Mouse (Mus musculus): ENCODE measurements around the gene Gm28372. TPM values are rescaled to one million over a fixed set of nuclear protein-coding genes. Genes with fewer than 3 reads are reported as not detected.
A peak's percentile ranks its signal among the peaks of the same experiment; 100 is the strongest.

Gene Gm28372
- polyA plus RNA-seq, 1 experiment from 2014 or later: not detected

DNA sequence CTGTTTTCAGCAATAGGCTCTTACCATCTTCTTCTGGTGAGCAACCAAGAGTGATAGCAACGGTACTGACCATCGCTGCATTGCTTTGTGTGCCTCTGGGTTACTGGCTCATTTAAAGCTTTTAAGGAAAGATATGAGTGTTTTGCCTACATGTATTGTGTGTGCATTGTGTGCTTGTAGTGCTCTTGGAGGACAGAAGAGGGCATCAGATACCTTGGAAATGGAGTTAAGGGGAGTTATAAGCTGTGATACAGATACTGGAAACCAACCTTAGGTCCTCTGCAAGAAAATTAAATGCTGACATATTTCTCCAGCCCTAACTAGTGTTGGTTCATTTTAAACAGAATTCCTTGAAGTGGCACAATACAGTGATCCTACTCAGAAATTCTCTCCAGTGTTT lies 16.2 kb upstream of the Gm28372 start:
- H3K4me2 ChIP-seq: no peak overlapping the region
- H3K4me1 ChIP-seq: no peaks in the 10 kb centered on the region
- H3K9ac ChIP-seq: no peak overlapping the region
- 0 out of 2 replicates have a peak, but pooled peaks cover 4% of the 10 kb centered on the region for H3K27me3 ChIP-seq (replicated peaks)
- H3K36me3 ChIP-seq: peaks cover 25% of the 10 kb centered on the region
- WGBS: 66% methylated on average over 2 of the region's 2 CpGs
- no peaks in the 10 kb centered on the region; the same call in 1 of the 2 replicates for H3K9me3 ChIP-seq
- H3K4me3 ChIP-seq: no peak overlapping the region
- ATAC-seq (ENCODE audit: extremely low read depth, insufficient number of reproducible peaks, low FRiP score, low TSS enrichment): no peak
- no peak overlapping the region for H3K27ac ChIP-seq (replicated peaks)

DNA sequence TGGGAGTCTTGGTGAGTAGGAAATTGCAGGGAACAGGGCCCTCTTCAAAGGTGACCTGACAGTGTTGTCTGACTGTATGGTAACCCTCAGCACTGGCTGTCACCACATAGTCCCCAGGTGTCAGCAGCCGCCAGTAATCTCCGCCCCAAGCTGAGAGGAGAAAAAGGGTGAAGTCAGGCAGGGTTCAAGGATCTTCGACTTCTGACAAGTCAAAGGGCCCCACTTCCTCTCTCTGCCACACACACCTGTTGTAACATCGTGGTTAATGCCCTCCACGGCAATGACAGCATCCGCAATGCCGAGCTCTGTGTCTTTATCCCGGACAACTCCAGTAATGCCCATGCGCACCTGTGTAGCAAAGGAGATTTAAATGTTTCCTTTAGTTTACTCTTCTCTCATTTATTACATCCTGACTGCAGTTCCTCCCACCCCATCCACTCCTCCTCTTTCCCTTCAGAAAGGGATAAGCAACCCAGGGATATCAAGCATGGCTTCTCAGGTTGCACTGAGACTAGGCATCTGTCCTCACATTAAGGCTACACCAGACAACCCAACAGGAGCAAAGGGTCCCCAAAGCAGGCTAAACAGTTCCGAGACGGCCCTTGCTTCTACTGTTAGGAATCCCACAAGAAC lies 13.9 kb upstream of the Gm28372 start:
- Histone ChIP-seq H3K9me3 (no peaks in the 10 kb centered on the region; the same call in 1 of the 2 replicates), H3K4me3 (no peak overlapping the region), H3K36me3 (peaks cover 34% of the 10 kb centered on the region), H3K4me1 (no peaks in the 10 kb centered on the region), H3K27me3 (replicated peaks) (no peaks in the 10 kb centered on the region), H3K27ac (replicated peaks) (no peak overlapping the region), H3K4me2 (no peak overlapping the region), H3K9ac (no peak overlapping the region)
- 78% methylated on average over 11 of the region's 11 CpGs for WGBS
- no peak for ATAC-seq (ENCODE audit: extremely low read depth, insufficient number of reproducible peaks, low FRiP score, low TSS enrichment)

DNA sequence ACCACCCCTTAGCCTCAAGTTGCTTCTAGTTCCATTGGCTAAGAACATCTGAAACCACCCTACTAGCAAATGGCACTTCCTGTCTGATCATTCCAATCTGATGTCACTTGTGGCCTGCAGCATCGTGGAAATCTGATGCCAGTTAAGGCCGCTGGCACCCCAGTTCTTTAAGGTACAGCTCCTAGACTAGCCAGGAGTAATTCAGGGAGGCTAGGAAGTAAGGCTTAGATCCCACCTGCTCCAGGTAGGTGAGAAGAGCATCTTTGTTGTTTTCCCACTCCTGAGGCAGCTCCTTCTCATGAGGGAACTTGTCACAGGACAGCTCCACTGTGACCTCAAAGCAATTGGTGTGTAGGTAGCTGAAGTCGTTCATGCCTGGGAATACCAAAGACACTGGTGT lies 12.2 kb upstream of the Gm28372 start:
- Histone ChIP-seq H3K36me3 (peaks cover 34% of the 10 kb centered on the region), H3K27ac (replicated peaks) (no peak overlapping the region), H3K4me3 (no peak overlapping the region), H3K4me2 (no peak overlapping the region), H3K27me3 (replicated peaks) (peaks cover 1% of the 10 kb centered on the region), H3K9ac (no peak overlapping the region), H3K4me1 (peaks cover 2% of the 10 kb centered on the region), H3K9me3 (no peaks in the 10 kb centered on the region)
- no peak for ATAC-seq (ENCODE audit: extremely low read depth, insufficient number of reproducible peaks, low FRiP score, low TSS enrichment)
- 77% methylated on average over 3 of the region's 3 CpGs for WGBS

DNA sequence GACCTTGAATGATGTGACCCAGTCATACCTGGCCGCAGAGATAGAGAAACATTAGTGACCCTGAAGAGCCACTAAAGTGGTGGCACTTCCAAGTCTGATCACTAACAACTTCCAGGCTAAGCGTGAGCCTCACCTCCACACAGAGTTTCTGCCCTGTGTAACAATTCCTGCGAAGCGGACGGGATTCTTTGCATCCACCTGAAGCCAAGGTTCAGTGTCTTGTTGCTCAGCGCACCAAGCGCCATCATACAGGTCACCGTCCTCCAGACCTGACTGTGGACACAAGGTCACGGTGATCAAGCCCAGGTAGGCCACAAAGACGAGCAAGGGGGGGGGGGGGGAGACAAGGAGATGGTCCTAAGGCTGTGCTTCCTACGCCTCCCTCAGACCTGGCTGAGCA lies 9.3 kb upstream of the Gm28372 start:
- H3K4me2 ChIP-seq: no peak overlapping the region
- ATAC-seq (ENCODE audit: extremely low read depth, insufficient number of reproducible peaks, low FRiP score, low TSS enrichment): no peak
- 82% methylated on average over 11 of the region's 11 CpGs for WGBS
- H3K4me1 ChIP-seq: peaks cover 7% of the 10 kb centered on the region
- H3K27ac ChIP-seq (replicated peaks): no peak overlapping the region
- H3K4me3 ChIP-seq: no peak overlapping the region
- no peak overlapping the region for H3K9ac ChIP-seq
- peaks cover 16% of the 10 kb centered on the region for H3K27me3 ChIP-seq (replicated peaks)
- peaks cover 25% of the 10 kb centered on the region for H3K36me3 ChIP-seq
- no peaks in the 10 kb centered on the region for H3K9me3 ChIP-seq

DNA sequence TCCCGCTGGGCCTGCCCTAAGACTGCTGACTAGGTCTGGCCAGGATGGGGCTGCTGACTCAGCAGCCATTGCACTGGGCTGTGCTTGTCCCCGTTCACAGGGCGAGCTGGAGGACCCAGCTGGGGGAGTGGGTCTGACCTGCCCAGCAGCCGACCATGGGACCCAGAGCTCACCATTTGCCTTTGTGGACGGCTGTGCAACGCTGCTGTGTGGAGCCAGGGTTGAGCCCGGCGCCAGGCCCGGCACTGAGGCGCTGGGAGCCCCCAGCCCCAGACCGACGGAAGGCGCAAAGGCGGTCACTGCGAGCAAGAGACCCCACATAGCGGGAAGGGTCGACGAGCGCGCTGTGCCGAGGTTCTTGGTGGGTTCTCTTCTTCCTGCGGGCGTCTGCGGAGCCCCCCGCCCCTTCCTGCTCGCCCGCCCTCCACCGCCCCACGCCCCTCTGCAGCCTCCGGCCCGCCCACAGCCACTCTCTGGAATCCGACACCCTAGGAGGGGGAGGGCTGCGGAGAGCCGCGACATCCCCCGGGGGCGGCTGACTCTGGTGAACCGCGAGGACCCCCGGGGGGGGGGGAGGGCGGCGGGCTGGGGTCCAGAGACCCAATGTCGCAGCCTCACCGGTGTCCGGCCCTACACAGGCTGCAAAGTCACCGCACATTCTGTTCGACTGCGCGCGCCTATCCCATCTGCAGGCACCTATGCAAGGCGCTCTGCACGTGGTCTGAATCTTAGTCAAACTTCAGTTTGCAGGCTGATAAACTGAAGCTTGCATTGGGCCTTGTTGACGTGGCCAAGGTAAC lies 7.7 kb upstream of the Gm28372 start, which contains the start of gene Cpxm1:
Cpxm1 (minus strand) TSS at position 389 of the 800 bp plus-strand sequence.
- H3K4me2 ChIP-seq: peak within 1 kb of the TSS; percentile 83
- peak; percentile 63 for ATAC-seq (ENCODE audit: extremely low read depth, insufficient number of reproducible peaks, low FRiP score, low TSS enrichment)
- peak within 1 kb of the TSS; percentile 26 for H3K27ac ChIP-seq (replicated peaks)
- H3K9me3 ChIP-seq: no peaks in the 10 kb centered on the region
- WGBS: under 1% methylated on average over 47 of the region's 53 CpGs
- H3K4me3 ChIP-seq: peak within 1 kb of the TSS; percentile 61
- H3K4me1 ChIP-seq: peaks cover 7% of the 10 kb centered on the region
- H3K27me3 ChIP-seq (replicated peaks): peaks cover 16% of the 10 kb centered on the region
- H3K9ac ChIP-seq: peak within 1 kb of the TSS; percentile 84
- peaks cover 23% of the 10 kb centered on the region; the same call in 1 of the 2 replicates for H3K36me3 ChIP-seq

DNA sequence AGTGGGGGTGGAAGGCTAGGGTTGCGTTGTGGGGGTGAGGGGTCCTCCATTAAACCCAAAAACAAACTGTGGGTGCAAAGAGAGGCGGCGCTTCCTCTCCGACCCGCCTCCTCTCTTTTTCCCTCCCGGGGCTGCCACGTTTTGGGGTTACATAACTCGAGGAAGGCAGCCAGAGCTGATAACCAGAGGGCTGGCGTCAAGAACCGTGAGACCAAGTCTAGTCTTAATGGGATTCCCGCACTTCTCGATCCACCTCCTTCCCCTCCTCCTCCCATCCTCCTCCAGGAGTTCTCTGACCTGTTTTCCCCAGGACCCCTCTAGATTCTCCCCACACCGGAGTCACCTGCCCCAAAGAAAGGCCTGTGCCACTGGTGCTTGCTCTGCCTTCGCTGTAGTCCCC lies 6.9 kb upstream of the Gm28372 start:
- H3K27ac ChIP-seq (replicated peaks): peak overlapping the region; percentile 6; the same call in 1 of the 2 replicates
- peaks cover 16% of the 10 kb centered on the region for H3K27me3 ChIP-seq (replicated peaks)
- no peaks in the 10 kb centered on the region for H3K9me3 ChIP-seq
- peak overlapping the region; percentile 61 for H3K4me3 ChIP-seq
- no peak for ATAC-seq (ENCODE audit: extremely low read depth, insufficient number of reproducible peaks, low FRiP score, low TSS enrichment)
- H3K36me3 ChIP-seq: peaks cover 16% of the 10 kb centered on the region; the same call in 1 of the 2 replicates
- WGBS: 16% methylated on average over 8 of the region's 14 CpGs
- peaks cover 7% of the 10 kb centered on the region for H3K4me1 ChIP-seq
- H3K9ac ChIP-seq: peak overlapping the region; percentile 84
- H3K4me2 ChIP-seq: peak overlapping the region; percentile 83

DNA sequence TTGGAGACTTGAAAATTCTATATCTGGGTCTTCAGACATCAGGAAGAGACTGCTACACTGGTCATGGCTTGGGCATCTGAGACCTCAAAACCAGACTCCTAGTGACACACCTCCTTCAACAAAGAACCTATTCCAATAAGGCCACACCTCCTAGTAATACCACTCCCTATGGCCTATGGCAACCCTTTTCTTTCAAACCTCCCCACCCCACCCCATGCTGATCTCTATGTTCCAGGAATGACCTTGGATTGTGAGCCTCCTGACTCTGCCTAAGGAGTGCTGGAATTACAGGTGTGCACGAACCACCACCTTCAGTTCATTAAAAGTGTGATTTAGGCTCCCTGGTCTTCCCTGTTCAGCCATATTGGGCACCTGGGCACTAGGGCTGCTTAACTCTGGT lies 5.0 kb upstream of the Gm28372 start:
- Histone ChIP-seq H3K4me3 (no peak overlapping the region), H3K4me2 (no peak overlapping the region), H3K27me3 (replicated peaks) (peaks cover 16% of the 10 kb centered on the region), H3K9ac (no peak overlapping the region), H3K36me3 (no peaks in the 10 kb centered on the region; the same call in 1 of the 2 replicates), H3K4me1 (peaks cover 7% of the 10 kb centered on the region), H3K27ac (replicated peaks) (no peak overlapping the region), H3K9me3 (no peaks in the 10 kb centered on the region)
- ATAC-seq (ENCODE audit: extremely low read depth, insufficient number of reproducible peaks, low FRiP score, low TSS enrichment): no peak
- WGBS: 72% methylated on average over 1 of the region's 1 CpGs

DNA sequence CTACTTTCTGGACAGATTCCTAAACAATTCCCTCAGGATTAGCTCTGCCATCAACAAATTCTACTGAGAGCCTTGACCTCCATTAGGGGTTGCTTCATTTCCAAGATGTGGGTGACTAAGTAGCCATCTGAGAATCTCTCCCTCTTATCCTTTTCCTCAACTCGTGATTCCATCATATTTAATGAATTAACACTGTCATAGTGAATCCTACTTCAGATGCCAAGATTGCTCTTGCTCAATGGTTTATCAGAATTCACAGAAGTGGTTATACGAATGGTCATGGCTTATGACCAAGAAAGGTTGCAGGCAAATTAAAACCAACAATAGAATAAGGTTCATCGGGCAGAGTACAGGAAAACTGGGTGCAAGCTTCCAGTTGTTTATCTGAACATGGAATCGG lies 3.1 kb upstream of the Gm28372 start:
- Histone ChIP-seq H3K27me3 (replicated peaks) (peaks cover 16% of the 10 kb centered on the region), H3K36me3 (no peaks in the 10 kb centered on the region), H3K4me2 (no peak overlapping the region), H3K27ac (replicated peaks) (no peak overlapping the region), H3K4me1 (peaks cover 7% of the 10 kb centered on the region), H3K9me3 (no peaks in the 10 kb centered on the region), H3K4me3 (no peak overlapping the region), H3K9ac (no peak overlapping the region)
- WGBS: 67% methylated on average over 4 of the region's 4 CpGs
- no peak for ATAC-seq (ENCODE audit: extremely low read depth, insufficient number of reproducible peaks, low FRiP score, low TSS enrichment)

DNA sequence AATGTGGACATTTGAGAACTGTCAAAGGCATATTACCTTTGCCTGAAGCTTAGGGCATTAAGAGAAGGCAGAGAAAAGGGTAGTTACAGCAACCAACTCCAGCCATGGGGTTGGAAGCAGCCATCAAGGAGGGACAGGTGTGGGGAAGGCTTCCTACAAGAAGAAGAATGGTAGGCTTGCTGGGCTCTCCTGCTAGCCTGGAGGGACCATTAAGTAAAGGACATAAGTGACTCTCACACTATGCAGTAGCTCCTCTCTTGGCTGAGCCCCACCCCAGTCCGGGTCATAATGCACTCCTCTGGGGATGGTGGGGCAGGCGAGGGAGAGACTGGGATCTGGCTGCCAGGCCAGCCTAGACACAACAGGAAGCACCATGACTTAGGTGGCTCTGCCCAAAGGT lies 1.1 kb downstream of the Gm28372 start, which contains the start of gene Tmem239:
Tmem239 (plus strand) TSS at position 301 of the 400 bp plus-strand sequence.
- ATAC-seq (ENCODE audit: extremely low read depth, insufficient number of reproducible peaks, low FRiP score, low TSS enrichment): no peak
- no peaks in the 10 kb centered on the region for H3K36me3 ChIP-seq
- no peak within 1 kb of the TSS for H3K4me3 ChIP-seq
- no peak within 1 kb of the TSS for H3K27ac ChIP-seq (replicated peaks)
- no peaks in the 10 kb centered on the region; the same call in 1 of the 2 replicates for H3K27me3 ChIP-seq (replicated peaks)
- H3K4me1 ChIP-seq: peaks cover 5% of the 10 kb centered on the region; the same call in 1 of the 2 replicates
- no peak within 1 kb of the TSS for H3K4me2 ChIP-seq
- WGBS: 55% methylated on average over 2 of the region's 2 CpGs
- H3K9me3 ChIP-seq: no peaks in the 10 kb centered on the region
- H3K9ac ChIP-seq: no peak within 1 kb of the TSS

DNA sequence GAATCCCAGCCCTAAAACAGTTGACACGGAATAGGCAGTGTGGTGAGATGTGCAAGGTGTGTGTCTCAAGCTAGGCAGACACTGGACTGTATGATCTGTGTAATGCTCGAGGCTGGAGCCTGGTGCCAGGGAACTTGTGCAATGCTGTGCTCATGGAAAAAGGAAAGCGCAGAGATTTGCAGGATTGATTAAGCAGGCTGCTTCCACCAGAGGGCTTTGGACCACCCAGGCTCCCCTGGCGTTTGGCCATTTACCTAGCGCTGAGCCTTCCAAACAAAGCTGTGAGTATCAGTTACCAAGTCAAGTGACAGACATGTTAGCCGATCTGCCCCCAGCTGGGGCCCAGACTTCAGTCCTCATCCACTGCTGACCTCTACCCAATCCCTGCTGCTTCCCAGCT lies 3.2 kb downstream of the Gm28372 start:
- H3K36me3 ChIP-seq: no peaks in the 10 kb centered on the region
- no peak overlapping the region for H3K9ac ChIP-seq
- WGBS: 20% methylated on average over 6 of the region's 6 CpGs
- H3K4me3 ChIP-seq: no peak overlapping the region
- no peak for ATAC-seq (ENCODE audit: extremely low read depth, insufficient number of reproducible peaks, low FRiP score, low TSS enrichment)
- no peaks in the 10 kb centered on the region; the same call in 1 of the 2 replicates for H3K27me3 ChIP-seq (replicated peaks)
- no peak overlapping the region for H3K27ac ChIP-seq (replicated peaks)
- no peak overlapping the region for H3K4me2 ChIP-seq
- no peaks in the 10 kb centered on the region for H3K9me3 ChIP-seq
- H3K4me1 ChIP-seq: peaks cover 5% of the 10 kb centered on the region; the same call in 1 of the 2 replicates
